Mouse (Mus musculus): ENCODE results near the gene Bcor.

DNA sequence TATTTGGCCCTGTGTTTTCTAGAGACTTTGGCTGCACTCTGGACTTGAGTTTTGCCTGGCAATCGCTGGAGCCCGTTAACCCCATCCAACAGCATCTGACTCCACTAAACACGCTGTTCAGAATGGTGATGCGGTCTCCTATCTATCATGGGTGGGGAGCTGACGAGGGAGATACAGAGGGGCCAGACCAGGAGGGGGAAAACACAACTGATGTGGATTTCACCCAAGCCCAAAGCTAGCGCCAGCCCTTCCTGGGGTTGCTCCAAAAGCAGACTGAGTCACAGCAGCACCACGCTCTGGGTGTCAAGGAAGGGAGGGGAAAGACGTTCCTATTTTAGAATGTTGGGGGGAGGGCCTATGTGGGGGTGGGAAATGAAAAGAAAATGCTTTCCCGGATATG lies 94.4 kb downstream of the Bcor start:
- TF ChIP-seq CTCF (IDR thresholded peaks at IDR 0.05; ENCODE audit: control insufficient read depth, insufficient read depth, low read length), result no peak
- no peak for TF ChIP-seq POLR2A (IDR thresholded peaks at IDR 0.05; ENCODE audit: borderline replicate concordance, control insufficient read depth, low read depth, low read length)

Measured in bone marrow, adult 2 months (tissue).